Mouse (Mus musculus) limb, embryonic 13.5 days (tissue): ENCODE measurements at regions not wholly inside any gene's neighbourhood (a gene's known extent, or its start where the extent isn't known, plus 50 kb on each side); places are given as distances from the start of the nearest gene placed in this dataset.

Experiments used
- ATAC-seq: fragments of 200-750 bp; cut with Nextera tagmentation; 2 replicates; pipeline ENCODE4 v1.8.0; 2017; ENCODE audit warnings: low read depth, moderate number of reproducible peaks, moderate TSS enrichment; ENCODE audit not compliant: low FRiP score
- H3K27ac ChIP-seq: fragments of 300-500 bp; sonication (generic); 2 replicates; pipeline ENCODE4 v1.5.1; 2015; ENCODE audit warnings: inconsistent platforms, mild to moderate bottlenecking, moderate library complexity
- H3K27me3 ChIP-seq: fragments of 300-500 bp; sonication (generic); 2 replicates; pipeline ENCODE4 v1.6.1; 2015; ENCODE audit warnings: mild to moderate bottlenecking, inconsistent platforms
- H3K36me3 ChIP-seq: fragments of 300-500 bp; sonication (generic); 2 replicates; pipeline ENCODE4 v1.6.1; 2015; ENCODE audit warnings: inconsistent platforms, mild to moderate bottlenecking, moderate library complexity
- H3K4me1 ChIP-seq: fragments of 300-500 bp; sonication (generic); 2 replicates; pipeline ENCODE4 v1.6.1; 2015; ENCODE audit warnings: inconsistent platforms
- H3K4me2 ChIP-seq: fragments of 300-500 bp; sonication (generic); replicated peaks from 2 replicates; pipeline ENCODE4 v1.6.1; 2015; ENCODE audit warnings: inconsistent platforms, mild to moderate bottlenecking, moderate library complexity
- H3K4me3 ChIP-seq: fragments of 300-500 bp; sonication (generic); 2 replicates; pipeline ENCODE4 v1.5.1; 2015; ENCODE audit warnings: moderate library complexity, mild to moderate bottlenecking, inconsistent platforms
- H3K9ac ChIP-seq: fragments of 300-500 bp; sonication (generic); 2 replicates; pipeline ENCODE4 v1.6.1; 2015; ENCODE audit warnings: mild to moderate bottlenecking, inconsistent platforms
- H3K9me3 ChIP-seq: fragments of 300-500 bp; sonication (generic); 2 replicates; pipeline ENCODE4 v1.6.1; 2016; ENCODE audit warnings: inconsistent platforms
- WGBS: fragments of 180-500 bp; shearing (Covaris S2); methylation state at CpG from one replicate; pipeline ENCODE4 v1.1.7; 2015; 5-methylcytosine and 5-hydroxymethylcytosine counted together

DNA sequence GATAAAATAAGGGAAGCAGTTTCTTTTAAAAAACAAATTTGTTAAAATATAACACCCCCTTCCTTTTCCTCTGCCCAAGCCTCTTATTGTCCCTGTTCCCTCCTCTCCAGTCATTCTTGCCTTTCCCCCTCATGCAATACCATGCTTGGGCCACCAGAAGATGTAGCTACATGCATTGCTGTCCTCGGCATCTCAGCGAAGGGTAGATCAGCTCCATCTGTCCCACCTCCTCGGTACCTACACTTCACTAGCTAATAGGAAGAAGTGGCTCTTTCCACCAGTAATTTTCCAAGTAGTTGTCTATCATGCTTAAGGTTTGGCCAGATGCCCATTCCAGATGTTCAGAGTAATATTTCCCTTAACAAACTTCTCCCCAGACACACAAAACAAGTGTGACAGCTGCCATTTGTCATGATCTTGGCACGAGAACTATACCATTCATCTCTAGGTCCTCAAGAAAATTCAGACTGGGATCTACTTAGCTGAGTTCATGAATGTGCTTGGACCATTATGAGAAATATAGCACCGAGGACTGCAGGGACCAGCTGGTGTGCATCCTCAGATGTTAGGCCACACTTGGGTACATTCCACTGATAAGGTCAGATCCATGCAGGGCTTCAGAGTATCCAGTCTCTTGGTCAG is 198.7 kb upstream of the Tnp1 start:
- Histone ChIP-seq H3K9me3 (no peaks in the 10 kb centered on the region), H3K9ac (no peak overlapping the region), H3K4me1 (peaks cover 5% of the 10 kb centered on the region; the same call in 1 of the 2 replicates), H3K36me3 (no peaks in the 10 kb centered on the region), H3K27ac (no peak overlapping the region), H3K4me3 (no peak overlapping the region), H3K4me2 (no peak overlapping the region), H3K27me3 (0 out of 2 replicates have a peak, but pooled peaks cover 3% of the 10 kb centered on the region)
- WGBS, result 77% methylated on average over 5 of the region's 5 CpGs
- no peak; the same call in 1 of the 2 replicates for ATAC-seq

DNA sequence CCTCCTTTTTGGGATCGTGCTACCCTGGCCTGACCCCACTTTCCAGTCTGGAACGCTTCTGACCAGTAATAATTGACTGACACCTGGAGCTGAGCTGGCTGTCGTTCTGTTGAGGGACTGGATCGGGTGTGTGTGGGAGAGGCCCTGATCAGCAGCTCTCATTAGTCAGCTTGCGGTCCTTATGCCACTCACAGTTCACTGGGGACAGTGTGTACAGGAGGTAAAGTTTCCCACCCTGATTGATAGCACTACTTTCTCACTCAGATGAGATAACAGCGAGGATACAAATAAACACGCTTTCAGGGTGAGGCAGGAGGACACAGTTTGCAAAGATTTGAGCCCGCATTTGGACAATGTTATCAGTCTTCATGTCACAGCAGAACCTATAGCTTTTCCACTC is 191.7 kb upstream of the Tnp1 start:
- Histone ChIP-seq H3K4me1 (no peaks in the 10 kb centered on the region), H3K27ac (no peak overlapping the region), H3K4me3 (no peak overlapping the region), H3K9ac (no peak overlapping the region), H3K9me3 (no peaks in the 10 kb centered on the region), H3K4me2 (no peak overlapping the region), H3K27me3 (no peaks in the 10 kb centered on the region), H3K36me3 (no peaks in the 10 kb centered on the region)
- 65% methylated on average over 8 of the region's 8 CpGs for WGBS
- ATAC-seq, result no peak

DNA sequence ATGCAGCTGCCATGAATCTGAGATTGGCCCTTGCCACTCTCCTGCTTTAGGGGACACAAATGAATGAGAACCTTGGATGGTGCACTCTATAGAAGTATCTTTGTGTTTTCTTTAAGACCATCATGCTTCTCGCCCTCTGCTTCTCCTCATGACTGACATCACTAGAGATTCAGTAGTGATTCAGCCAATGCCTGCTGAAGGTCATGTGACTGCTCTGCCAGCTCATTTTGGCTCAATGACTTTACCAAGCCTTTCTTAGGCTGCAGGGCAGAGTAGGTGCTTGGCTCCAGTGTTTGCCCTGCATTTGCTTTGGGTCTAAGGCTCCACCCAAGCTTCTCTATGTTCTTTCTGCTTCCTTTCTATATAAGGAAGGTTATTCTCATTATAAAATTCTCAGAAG is 190.1 kb upstream of the Tnp1 start:
- Histone ChIP-seq H3K9ac (no peak overlapping the region), H3K4me3 (no peak overlapping the region), H3K36me3 (no peaks in the 10 kb centered on the region), H3K4me1 (no peaks in the 10 kb centered on the region), H3K27ac (no peak overlapping the region), H3K27me3 (no peaks in the 10 kb centered on the region), H3K9me3 (no peaks in the 10 kb centered on the region), H3K4me2 (no peak overlapping the region)
- WGBS, result 87% methylated on average over 1 of the region's 1 CpGs
- ATAC-seq, result no peak

DNA sequence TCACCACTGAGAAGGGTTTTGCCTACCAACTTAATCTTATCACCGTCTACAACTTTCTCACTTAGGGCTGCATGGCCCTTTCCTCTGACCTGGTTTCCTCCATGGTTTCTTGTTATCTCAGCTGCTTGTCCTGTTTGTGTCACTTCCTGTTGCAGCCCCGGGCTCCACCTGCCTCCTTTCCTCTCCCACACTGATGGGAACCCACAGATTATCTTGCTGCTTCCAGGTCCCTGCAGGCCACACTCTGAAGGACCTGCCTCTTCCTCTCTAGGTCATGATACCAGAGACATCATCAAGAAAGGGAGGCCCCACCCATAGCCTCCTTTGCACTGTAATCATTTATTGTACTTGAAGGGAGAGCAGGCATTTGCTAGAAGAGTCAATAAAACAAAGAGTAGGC is 184.4 kb upstream of the Tnp1 start:
- no peak overlapping the region for H3K4me3 ChIP-seq
- H3K4me2 ChIP-seq, result no peak overlapping the region
- H3K4me1 ChIP-seq, result peaks cover 6% of the 10 kb centered on the region
- no peaks in the 10 kb centered on the region for H3K9me3 ChIP-seq
- no peak overlapping the region for H3K27ac ChIP-seq
- H3K27me3 ChIP-seq, result no peaks in the 10 kb centered on the region
- no peak for ATAC-seq
- H3K36me3 ChIP-seq, result no peaks in the 10 kb centered on the region
- no peak overlapping the region for H3K9ac ChIP-seq
- 69% methylated on average over 2 of the region's 2 CpGs for WGBS

- no peak overlapping the region for H3K9ac ChIP-seq
- ATAC-seq, result peak; percentile 64; the same call in 1 of the 2 replicates
- 14% methylated on average over 5 of the region's 5 CpGs for WGBS
- no peaks in the 10 kb centered on the region for H3K9me3 ChIP-seq
- no peak overlapping the region for H3K4me2 ChIP-seq
- H3K4me1 ChIP-seq, result peaks cover 12% of the 10 kb centered on the region
- H3K36me3 ChIP-seq, result no peaks in the 10 kb centered on the region
- peak overlapping the region; percentile 18; the same call in 1 of the 2 replicates for H3K27ac ChIP-seq
- H3K4me3 ChIP-seq, result no peak overlapping the region
- H3K27me3 ChIP-seq, result no peaks in the 10 kb centered on the region
Observed at GRCm38 (mm10) chr1:73190832-73191231, 175.1 kb upstream of the Tnp1 start.

GRCm38 (mm10) chr1:73188796-73189195 is 173.1 kb upstream of the Tnp1 start:
- H3K4me2 ChIP-seq, result no peak overlapping the region
- no peak overlapping the region for H3K9ac ChIP-seq
- no peaks in the 10 kb centered on the region for H3K27me3 ChIP-seq
- H3K36me3 ChIP-seq, result no peaks in the 10 kb centered on the region
- WGBS, result 86% methylated on average over 2 of the region's 2 CpGs
- H3K4me3 ChIP-seq, result no peak overlapping the region
- no peak for ATAC-seq
- peaks cover 12% of the 10 kb centered on the region for H3K4me1 ChIP-seq
- no peaks in the 10 kb centered on the region for H3K9me3 ChIP-seq
- no peak overlapping the region for H3K27ac ChIP-seq

DNA sequence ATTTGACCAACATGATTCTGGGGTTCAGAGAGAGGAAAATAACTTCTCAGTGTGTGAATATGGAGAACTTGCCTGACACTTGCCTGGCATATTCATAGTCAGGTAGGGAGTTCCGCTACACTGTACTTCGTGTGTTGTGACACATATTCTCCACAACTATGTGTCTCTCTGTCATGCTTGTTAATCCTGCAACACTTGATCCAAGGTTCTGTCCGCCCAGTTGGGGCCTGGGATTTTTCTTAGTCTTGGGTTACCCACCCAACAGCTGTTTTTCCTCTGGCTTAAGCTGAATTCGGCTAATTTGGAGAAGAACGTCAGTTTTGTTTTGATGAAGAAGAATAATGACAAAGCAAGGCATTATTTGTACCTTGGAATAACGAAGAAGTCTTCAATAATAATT is 168.8 kb upstream of the Tnp1 start:
- H3K4me1 ChIP-seq, result no peaks in the 10 kb centered on the region
- WGBS, result 80% methylated on average over 6 of the region's 6 CpGs
- no peaks in the 10 kb centered on the region for H3K36me3 ChIP-seq
- no peak overlapping the region for H3K27ac ChIP-seq
- H3K4me3 ChIP-seq, result no peak overlapping the region
- no peaks in the 10 kb centered on the region for H3K9me3 ChIP-seq
- no peak overlapping the region for H3K4me2 ChIP-seq
- no peaks in the 10 kb centered on the region for H3K27me3 ChIP-seq
- no peak for ATAC-seq
- H3K9ac ChIP-seq, result no peak overlapping the region

GRCm38 (mm10) chr1:73178810-73179209 is 163.1 kb upstream of the Tnp1 start:
- no peak overlapping the region for H3K9ac ChIP-seq
- no peak overlapping the region for H3K27ac ChIP-seq
- H3K36me3 ChIP-seq, result no peaks in the 10 kb centered on the region
- H3K4me3 ChIP-seq, result no peak overlapping the region
- H3K4me1 ChIP-seq, result no peaks in the 10 kb centered on the region
- H3K9me3 ChIP-seq, result no peaks in the 10 kb centered on the region
- no peaks in the 10 kb centered on the region for H3K27me3 ChIP-seq
- 58% methylated on average over 3 of the region's 3 CpGs for whole genome bisulfite sequencing
- no peak for ATAC-seq
- H3K4me2 ChIP-seq, result no peak overlapping the region

GRCm38 (mm10) chr1:73177076-73177475 is 161.4 kb upstream of the Tnp1 start:
- WGBS, result 88% methylated on average over 3 of the region's 3 CpGs
- ATAC-seq, result no peak

DNA sequence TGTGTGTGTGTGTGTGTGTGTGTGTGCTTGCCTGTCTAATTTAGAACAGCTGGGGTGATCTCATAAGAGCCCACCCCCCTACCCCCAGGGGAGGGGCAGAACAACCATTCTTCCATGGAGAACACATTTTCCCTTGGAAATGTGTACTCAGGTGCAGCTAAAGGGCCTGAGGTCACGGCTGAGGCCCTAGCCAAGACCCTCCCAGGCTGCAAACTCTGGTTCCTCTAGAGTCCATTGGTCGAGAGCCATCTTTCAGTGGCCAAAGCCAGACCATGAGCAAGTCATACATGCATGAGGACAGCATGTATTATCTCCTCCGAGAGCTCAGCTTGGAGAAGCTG is 154.9 kb upstream of the Tnp1 start:
- H3K9ac ChIP-seq, result no peak overlapping the region
- no peak overlapping the region for H3K4me3 ChIP-seq
- no peak for ATAC-seq
- WGBS, result 58% methylated on average over 3 of the region's 3 CpGs
- no peak overlapping the region for H3K27ac ChIP-seq
- no peaks in the 10 kb centered on the region for H3K27me3 ChIP-seq
- no peaks in the 10 kb centered on the region for H3K36me3 ChIP-seq
- H3K4me1 ChIP-seq, result peaks cover 14% of the 10 kb centered on the region
- no peak overlapping the region for H3K4me2 ChIP-seq
- H3K9me3 ChIP-seq, result peaks cover 7% of the 10 kb centered on the region

More at GRCm38 (mm10) chr1:73177076-73177475, 161.4 kb upstream of the Tnp1 start:
- no peaks in the 10 kb centered on the region for H3K36me3 ChIP-seq
- H3K4me3 ChIP-seq, result no peak overlapping the region
- H3K27me3 ChIP-seq, result no peaks in the 10 kb centered on the region
- H3K9ac ChIP-seq, result no peak overlapping the region
- no peaks in the 10 kb centered on the region for H3K4me1 ChIP-seq
- no peak overlapping the region for H3K27ac ChIP-seq
- H3K9me3 ChIP-seq, result no peaks in the 10 kb centered on the region
- H3K4me2 ChIP-seq, result no peak overlapping the region

GRCm38 (mm10) chr1:73169929-73170667 is 154.4 kb upstream of the Tnp1 start:
- H3K4me3 ChIP-seq, result no peak overlapping the region
- H3K9ac ChIP-seq, result no peak overlapping the region
- H3K9me3 ChIP-seq, result peaks cover 7% of the 10 kb centered on the region
- H3K4me1 ChIP-seq, result peaks cover 14% of the 10 kb centered on the region
- ATAC-seq, result no peak
- no peak overlapping the region for H3K27ac ChIP-seq
- H3K36me3 ChIP-seq, result no peaks in the 10 kb centered on the region
- WGBS, result 57% methylated on average over 6 of the region's 6 CpGs
- H3K4me2 ChIP-seq, result no peak overlapping the region
- no peaks in the 10 kb centered on the region for H3K27me3 ChIP-seq

- Histone ChIP-seq H3K36me3 (no peaks in the 10 kb centered on the region), H3K27ac (no peak overlapping the region), H3K4me2 (no peak overlapping the region), H3K9ac (no peak overlapping the region), H3K9me3 (peaks cover 7% of the 10 kb centered on the region), H3K4me3 (no peak overlapping the region), H3K4me1 (peaks cover 14% of the 10 kb centered on the region), H3K27me3 (no peaks in the 10 kb centered on the region)
- WGBS, result 70% methylated on average over 10 of the region's 10 CpGs
- no peak for ATAC-seq
Observed at GRCm38 (mm10) chr1:73169077-73169869, 153.6 kb upstream of the Tnp1 start.
